Mouse (Mus musculus) kidney, embryonic 16.5 days (tissue): ENCODE measurements around the gene Ccdc24. TPM values are rescaled to one million over a fixed set of nuclear protein-coding genes. Genes with fewer than 3 reads are reported as not detected.
A peak's percentile ranks its signal among the peaks of the same experiment; 100 is the strongest.

Experiments used
- ATAC-seq: fragments of 200-750 bp; cut with Nextera tagmentation; 2 replicates; pipeline ENCODE4 v1.8.0; 2017; ENCODE audit warnings: moderate TSS enrichment; ENCODE audit not compliant: low FRiP score, low TSS enrichment
- H3K27ac ChIP-seq: fragments of 300-500 bp; sonication (generic); 2 replicates; pipeline ENCODE4 v1.5.1; 2014; ENCODE audit warnings: low read length
- H3K27me3 ChIP-seq: fragments of 300-500 bp; sonication (generic); 2 replicates; pipeline ENCODE4 v1.6.1; 2014; ENCODE audit warnings: low read length, control low read depth, mixed read lengths; ENCODE audit not compliant: insufficient read depth
- H3K36me3 ChIP-seq: fragments of 300-500 bp; sonication (generic); 2 replicates; pipeline ENCODE4 v1.6.1; 2014; ENCODE audit warnings: low read length, control low read depth, mixed read lengths; ENCODE audit not compliant: insufficient read depth
- H3K4me1 ChIP-seq: fragments of 300-500 bp; sonication (generic); 2 replicates; pipeline ENCODE4 v1.6.1; 2014; ENCODE audit warnings: low read length, control low read depth, mixed read lengths; ENCODE audit not compliant: insufficient read depth
- H3K4me2 ChIP-seq: fragments of 300-500 bp; sonication (generic); replicated peaks from 2 replicates; pipeline ENCODE4 v1.6.1; 2014; ENCODE audit warnings: low read depth, low read length
- H3K4me3 ChIP-seq: fragments of 300-500 bp; sonication (generic); 2 replicates; pipeline ENCODE4 v1.5.1; 2014; ENCODE audit warnings: mild to moderate bottlenecking, low read length
- H3K9ac ChIP-seq: fragments of 300-500 bp; sonication (generic); replicated peaks from 2 replicates; pipeline ENCODE4 v1.6.1; 2014; ENCODE audit warnings: low read length
- H3K9me3 ChIP-seq: fragments of 300-500 bp; sonication (generic); 2 replicates; pipeline ENCODE4 v1.6.1; 2016; ENCODE audit warnings: low read length, control low read depth
- WGBS: fragments of 180-500 bp; shearing (Covaris S2); extraction: QIAGEN DNeasy Blood & Tissue Kit; methylation state at CpG from one replicate; pipeline ENCODE4 v1.1.7; 2014; 5-methylcytosine and 5-hydroxymethylcytosine counted together
- polyA plus RNA-seq: library from polyadenylated mRNA; unstranded; fragments of >200 nt; fragmentation: Nextera tagmentation; extraction: Ambion mirVana; gene quantifications from 2 replicates; pipeline ENCODE4 v1.2.1, GENCODE M21; 2015

Ccdc24 gene
- polyA plus RNA-seq, 1 experiment from 2014 or later: 2.4 TPM

DNA sequence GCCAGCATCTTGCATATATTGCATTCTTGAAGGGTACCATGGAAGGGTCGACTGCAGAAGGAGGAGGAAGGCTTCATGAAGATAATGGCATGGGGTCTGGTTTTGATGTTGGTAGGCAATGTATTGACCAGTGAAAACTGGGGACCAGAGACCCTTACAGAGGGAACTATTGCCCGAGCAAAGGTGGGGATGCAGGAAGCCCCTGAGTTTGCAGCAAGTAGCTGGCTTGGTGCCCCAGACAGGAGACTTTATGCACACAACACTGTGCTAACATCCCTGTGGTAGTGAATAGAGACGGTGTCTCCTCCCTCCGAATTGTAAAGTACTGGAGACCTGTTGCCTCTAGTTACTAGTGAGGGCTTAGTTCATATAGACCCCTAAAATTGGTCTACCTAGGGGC, 35.1 kb downstream of the Ccdc24 start:
- H3K4me3 ChIP-seq: no peak overlapping the region
- H3K36me3 ChIP-seq: no peaks in the 10 kb centered on the region
- H3K4me1 ChIP-seq: peaks cover 16% of the 10 kb centered on the region
- H3K4me2 ChIP-seq: peak overlapping the region; percentile 95; the same call in 1 of the 2 replicates
- WGBS: 71% methylated on average over 4 of the region's 4 CpGs
- ATAC-seq: no peak
- no peak overlapping the region; the same call in 1 of the 2 replicates for H3K27ac ChIP-seq
- no peak overlapping the region for H3K9ac ChIP-seq
- H3K27me3 ChIP-seq: no peaks in the 10 kb centered on the region
- H3K9me3 ChIP-seq: no peaks in the 10 kb centered on the region

DNA sequence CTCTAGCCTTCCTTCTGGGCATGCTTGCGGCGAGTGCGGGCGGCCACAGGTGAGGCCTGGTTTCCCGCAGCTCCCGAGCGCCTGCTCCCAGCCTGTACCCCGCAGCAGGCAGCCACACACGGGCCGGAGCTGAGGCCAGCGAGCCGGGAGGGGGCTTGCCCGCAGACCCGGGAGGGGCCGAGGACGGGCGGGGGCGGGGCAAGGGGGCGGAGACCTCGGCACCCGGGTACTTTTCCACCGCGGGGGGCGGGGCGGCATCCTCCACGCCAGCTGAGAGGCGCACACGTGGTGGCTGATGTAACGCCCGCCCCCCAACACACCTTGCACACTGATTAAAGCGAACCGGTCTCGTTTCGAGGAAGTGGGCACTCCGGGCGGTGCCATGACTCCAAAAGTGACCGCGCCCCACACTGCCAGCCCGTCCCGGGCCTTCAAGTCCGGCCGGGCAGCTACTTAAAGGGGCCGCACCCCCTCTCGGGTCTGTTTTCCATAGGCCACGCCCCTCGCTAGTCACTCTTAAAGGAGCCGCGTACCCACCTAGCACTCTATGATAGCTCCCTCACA, 36.1 kb downstream of the Ccdc24 start:
- no peaks in the 10 kb centered on the region for H3K27me3 ChIP-seq
- no peaks in the 10 kb centered on the region for H3K36me3 ChIP-seq
- H3K4me1 ChIP-seq: peaks cover 20% of the 10 kb centered on the region
- ATAC-seq: peak; percentile 91
- peak overlapping the region; percentile 88 for H3K4me3 ChIP-seq
- H3K4me2 ChIP-seq: peak overlapping the region; percentile 95
- H3K27ac ChIP-seq: peak overlapping the region; percentile 85
- under 1% methylated on average over 46 of the region's 48 CpGs for WGBS
- H3K9me3 ChIP-seq: no peaks in the 10 kb centered on the region
- H3K9ac ChIP-seq: peak overlapping the region; percentile 84

DNA sequence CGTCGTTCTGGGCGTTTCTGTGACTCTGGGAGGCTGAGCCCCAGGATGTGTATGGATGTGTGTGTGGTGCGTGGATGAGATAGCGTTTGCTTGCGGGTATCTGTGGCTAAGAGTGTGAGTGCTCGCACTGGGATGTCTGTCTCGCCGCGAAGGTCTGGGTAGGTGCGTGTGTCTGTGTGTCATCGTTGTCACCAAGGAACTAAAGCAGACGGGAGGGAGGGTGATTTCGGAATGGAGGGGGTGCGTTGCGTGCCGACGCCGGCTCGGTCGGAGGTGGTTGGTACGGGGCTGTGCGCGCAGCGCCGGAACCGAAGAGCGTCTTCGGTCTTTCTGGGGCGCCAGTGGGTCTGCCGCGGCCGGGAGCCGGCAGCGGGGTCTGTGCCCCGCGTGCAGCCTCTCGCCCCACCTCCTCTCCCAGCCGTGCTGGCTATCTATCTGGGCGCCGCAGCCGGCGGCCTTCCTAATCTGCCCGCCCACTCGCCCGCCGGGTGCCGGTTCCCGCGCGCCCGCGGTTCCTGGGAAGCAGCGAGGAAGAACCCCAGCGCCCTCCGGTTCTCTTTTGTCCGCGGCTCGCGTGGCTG, 36.7 kb downstream of the Ccdc24 start:
- peak overlapping the region; percentile 85 for H3K27ac ChIP-seq
- no peaks in the 10 kb centered on the region for H3K27me3 ChIP-seq
- H3K9me3 ChIP-seq: no peaks in the 10 kb centered on the region
- no peaks in the 10 kb centered on the region for H3K36me3 ChIP-seq
- WGBS: under 1% methylated on average over 60 of the region's 60 CpGs
- ATAC-seq: peak; percentile 35
- H3K4me3 ChIP-seq: peak overlapping the region; percentile 88
- H3K4me1 ChIP-seq: peaks cover 21% of the 10 kb centered on the region
- peak overlapping the region; percentile 95 for H3K4me2 ChIP-seq
- H3K9ac ChIP-seq: peak overlapping the region; percentile 84

DNA sequence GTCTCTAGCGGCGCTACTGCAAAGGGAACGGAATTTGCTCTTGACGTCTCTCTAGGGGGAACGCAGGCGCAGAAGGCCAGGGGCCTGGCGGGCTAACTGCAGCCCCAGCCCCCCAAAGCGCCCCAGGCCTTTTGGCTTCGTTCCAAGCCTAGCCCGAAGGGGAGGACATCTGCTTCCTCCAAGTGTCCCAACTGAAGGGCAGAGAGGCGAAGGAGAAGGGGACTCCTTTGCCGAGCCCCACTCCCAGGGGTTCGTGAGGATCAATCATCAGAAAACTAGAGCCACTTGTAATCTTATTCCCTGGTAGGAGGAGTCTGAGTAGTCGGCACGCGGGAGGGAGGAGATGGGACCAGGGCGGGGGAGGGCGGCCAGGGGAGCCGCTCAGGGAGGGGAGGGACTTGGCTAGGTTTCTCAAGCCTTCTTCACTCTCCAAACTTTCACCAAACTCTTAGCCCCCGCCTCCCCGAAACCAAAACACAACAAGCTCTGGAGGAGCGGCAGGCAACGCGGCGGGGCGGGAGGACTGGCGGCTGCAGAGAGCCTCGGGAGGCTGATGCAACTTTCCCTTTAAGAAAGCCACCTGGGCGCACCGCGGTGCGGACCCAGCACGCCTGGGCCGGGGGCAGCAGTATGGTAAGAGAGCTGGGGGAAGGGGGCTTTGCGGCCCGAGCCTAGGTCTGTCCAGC, 37.4 kb downstream of the Ccdc24 start:
- Histone ChIP-seq H3K27ac (peak overlapping the region; percentile 85), H3K27me3 (no peaks in the 10 kb centered on the region), H3K4me2 (peak overlapping the region; percentile 95), H3K9ac (peak overlapping the region; percentile 84), H3K9me3 (no peaks in the 10 kb centered on the region), H3K4me1 (peaks cover 27% of the 10 kb centered on the region), H3K4me3 (peak overlapping the region; percentile 88), H3K36me3 (no peaks in the 10 kb centered on the region)
- WGBS: under 1% methylated on average over 36 of the region's 36 CpGs
- ATAC-seq: peak; percentile 47

DNA sequence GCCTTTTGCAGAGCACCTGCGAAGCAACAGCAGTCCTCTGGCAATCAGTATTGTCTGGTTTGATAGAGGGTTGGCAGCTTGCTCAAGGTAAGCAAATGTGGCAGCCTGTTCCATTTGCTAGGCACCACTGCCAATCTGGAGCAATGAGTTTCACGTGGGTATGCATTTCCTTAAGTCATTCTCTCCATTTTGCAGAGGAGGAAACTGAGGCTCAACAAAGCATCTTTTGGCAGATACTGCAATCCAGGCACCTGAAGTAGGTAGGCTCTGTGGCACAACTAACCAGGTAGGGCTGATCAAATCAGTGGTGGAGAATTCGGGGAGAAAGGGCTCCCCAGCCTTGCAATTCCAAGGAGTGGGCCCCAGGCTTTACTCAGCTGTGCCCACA, 37.9 kb downstream of the Ccdc24 start, which contains the start of gene Slc6a9:
Gene Slc6a9 (plus strand): TSS at position 50 of the 388 bp plus-strand sequence.
- Histone ChIP-seq H3K4me2 (peak within 1 kb of the TSS; percentile 95), H3K27ac (peak within 1 kb of the TSS; percentile 85), H3K36me3 (no peaks in the 10 kb centered on the region), H3K4me3 (peak within 1 kb of the TSS; percentile 88), H3K9ac (peak within 1 kb of the TSS; percentile 84), H3K27me3 (no peaks in the 10 kb centered on the region), H3K9me3 (no peaks in the 10 kb centered on the region), H3K4me1 (peaks cover 27% of the 10 kb centered on the region)
- no peak for ATAC-seq
- WGBS: 26% methylated on average over 3 of the region's 3 CpGs

DNA sequence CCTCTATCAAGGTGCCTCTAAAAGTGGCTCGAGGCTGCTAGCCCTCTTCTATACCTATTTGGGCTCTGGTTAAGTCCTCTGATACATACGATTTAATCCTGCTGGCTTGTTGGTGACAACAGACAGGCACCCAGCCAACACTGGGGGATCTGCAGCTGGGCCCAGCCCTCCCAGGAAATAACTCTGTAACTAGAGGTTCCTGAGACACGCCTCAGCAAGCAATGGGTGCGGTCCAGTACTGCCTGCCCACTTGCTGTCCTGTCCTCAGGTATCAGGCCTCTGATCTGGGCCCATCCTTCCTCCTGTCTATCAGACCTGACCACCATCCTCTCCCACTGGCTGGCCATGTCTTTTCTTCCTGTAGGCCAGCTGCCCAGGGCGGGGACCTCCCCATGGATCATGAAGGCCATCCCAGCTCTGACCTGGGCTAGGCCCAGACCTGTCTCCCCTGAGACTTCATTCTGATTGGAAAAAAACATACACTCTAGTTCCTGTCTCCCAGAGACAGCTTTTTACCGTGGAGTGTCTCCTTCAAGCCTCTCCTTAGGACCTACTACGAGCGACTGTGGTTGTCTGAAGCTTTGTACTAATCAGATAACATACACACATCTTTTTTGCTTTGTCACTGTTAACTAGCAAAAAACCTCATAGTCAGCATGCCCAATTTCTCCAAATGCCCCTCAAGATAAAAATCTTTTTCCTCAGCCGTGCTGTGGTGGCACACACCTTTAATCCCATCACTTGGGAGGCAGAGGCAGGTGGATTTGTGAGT, 40.3 kb downstream of the Ccdc24 start:
- no peak overlapping the region for H3K9ac ChIP-seq
- no peak overlapping the region for H3K4me3 ChIP-seq
- H3K9me3 ChIP-seq: no peaks in the 10 kb centered on the region
- H3K4me1 ChIP-seq: peaks cover 23% of the 10 kb centered on the region
- ATAC-seq: no peak
- H3K27me3 ChIP-seq: no peaks in the 10 kb centered on the region
- WGBS: 69% methylated on average over 9 of the region's 9 CpGs
- no peak overlapping the region for H3K27ac ChIP-seq
- no peak overlapping the region for H3K4me2 ChIP-seq
- no peaks in the 10 kb centered on the region for H3K36me3 ChIP-seq

DNA sequence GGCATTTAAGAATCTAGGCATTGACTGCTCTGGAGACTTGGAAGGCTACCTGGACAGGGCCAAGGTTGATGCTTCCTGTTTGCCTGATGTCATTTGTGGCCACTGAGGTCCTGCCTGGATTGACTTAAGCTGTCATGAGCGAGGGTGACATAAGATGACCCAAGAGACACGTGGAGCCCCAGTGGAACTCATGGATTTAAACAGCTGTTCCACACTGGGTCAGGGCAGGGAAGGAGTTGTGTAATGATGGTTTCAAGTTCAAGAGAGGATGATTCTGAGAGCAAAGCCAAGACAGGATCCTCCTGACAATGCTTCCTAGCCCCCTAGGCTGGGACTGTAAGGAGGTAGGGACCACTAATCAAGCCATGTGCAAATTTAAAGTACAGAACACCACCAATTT, 40.9 kb downstream of the Ccdc24 start:
- H3K4me2 ChIP-seq: no peak overlapping the region

DNA sequence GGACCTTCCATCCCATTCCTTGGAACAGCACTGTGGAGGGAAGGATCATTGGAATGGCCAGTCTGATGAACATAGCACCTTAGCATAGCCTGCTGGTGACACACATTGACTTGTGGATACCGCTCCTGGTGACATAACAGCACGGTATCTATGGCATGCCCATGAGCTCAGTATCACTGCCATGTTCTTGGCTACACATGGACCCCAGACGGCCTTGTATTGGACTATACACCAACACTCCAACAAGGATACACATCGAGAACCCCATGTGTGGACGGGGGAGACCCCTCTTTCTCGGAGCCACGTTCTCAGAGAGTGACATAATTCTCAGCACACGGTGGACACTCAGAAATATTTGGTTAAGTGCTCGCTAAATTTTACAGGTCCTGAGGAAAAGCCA, 41.6 kb downstream of the Ccdc24 start:
- H3K9ac ChIP-seq: no peak overlapping the region
- 93% methylated on average over 9 of the region's 9 CpGs for WGBS
- no peak overlapping the region for H3K4me3 ChIP-seq
- H3K9me3 ChIP-seq: no peaks in the 10 kb centered on the region
- no peaks in the 10 kb centered on the region for H3K27me3 ChIP-seq
- H3K27ac ChIP-seq: no peak overlapping the region
- H3K36me3 ChIP-seq: no peaks in the 10 kb centered on the region
- peaks cover 23% of the 10 kb centered on the region for H3K4me1 ChIP-seq
- H3K4me2 ChIP-seq: no peak overlapping the region
- ATAC-seq: no peak

More for the DNA sequence above, 40.9 kb downstream of the Ccdc24 start:
- H3K9ac ChIP-seq: no peak overlapping the region
- no peak overlapping the region for H3K27ac ChIP-seq
- ATAC-seq: no peak
- H3K4me3 ChIP-seq: no peak overlapping the region
- H3K4me1 ChIP-seq: peaks cover 23% of the 10 kb centered on the region
- no peaks in the 10 kb centered on the region for H3K27me3 ChIP-seq
- H3K36me3 ChIP-seq: no peaks in the 10 kb centered on the region
- H3K9me3 ChIP-seq: no peaks in the 10 kb centered on the region
- 76% methylated on average over 2 of the region's 2 CpGs for WGBS

DNA sequence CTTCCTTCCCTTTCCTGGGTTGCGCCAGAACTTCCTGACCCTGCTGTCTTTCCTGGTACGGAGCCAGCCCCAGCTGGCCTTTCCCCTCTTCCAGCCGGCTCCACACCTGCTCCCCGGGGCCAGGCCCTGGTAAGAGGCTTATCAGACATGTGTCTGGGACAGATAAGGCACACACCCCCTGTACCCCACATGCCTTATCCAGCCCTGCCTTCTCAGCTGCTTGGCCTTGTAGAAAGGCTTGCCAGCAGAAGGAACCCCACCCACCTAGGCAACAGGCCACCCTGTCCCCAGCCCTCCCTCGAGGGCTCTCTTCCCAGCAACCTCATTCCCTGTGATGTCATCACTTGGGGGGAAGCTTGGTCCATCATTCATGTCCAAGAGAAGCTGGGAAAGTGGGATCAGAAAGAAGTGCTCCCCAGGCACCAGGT, 42.2 kb downstream of the Ccdc24 start:
- H3K36me3 ChIP-seq: no peaks in the 10 kb centered on the region
- WGBS: 21% methylated on average over 5 of the region's 5 CpGs
- peaks cover 23% of the 10 kb centered on the region for H3K4me1 ChIP-seq
- no peak overlapping the region for H3K4me3 ChIP-seq
- H3K9me3 ChIP-seq: no peaks in the 10 kb centered on the region
- peak overlapping the region; percentile 28; the same call in 1 of the 2 replicates for H3K4me2 ChIP-seq
- H3K27ac ChIP-seq: no peak overlapping the region
- ATAC-seq: peak; percentile 53
- peak overlapping the region; percentile 32 for H3K9ac ChIP-seq
- no peaks in the 10 kb centered on the region for H3K27me3 ChIP-seq
